12 mouse cellular contexts compared by ENCODE assay signal in genomic region chr4:12334832-12335587, GRCm38 (mm10).
DNase-seq lines count a peak whose midpoint lies in the region; ATAC-seq and TF ChIP-seq lines count a peak whose summit lies in the region.
"Had no signal": no experiment of that assay in that cellular context is flagged by ENCODE, and none has a peak within 500 bp of the region (broad histone marks: within the 10 kb centered on the region; RNA-seq: fewer than 3 reads in every experiment).

No protein-coding gene starts in this region.

- no peak for DNase-seq in lung, embryonic 14.5 days
- no peak for DNase-seq in lung, adult 18-20 months
- DNase-seq in thymus, postnatal 36 days: no peak
- no peak for DNase-seq in urinary bladder, postnatal 14 days (ENCODE audit: low spot score)
- DNase-seq: cerebellum, postnatal 36 days; gastrocnemius, postnatal 14 days; kidney, adult 2 months; thymus, postnatal 25 days had no signal

- H3K4me1 ChIP-seq in lung, embryonic 14.5 days (ENCODE audit: insufficient read depth): no peaks in the 10 kb centered on the region
- peaks cover 15% of the 10 kb centered on the region for H3K4me1 ChIP-seq in hindbrain, embryonic 15.5 days (replicated peaks)
- H3K4me1 ChIP-seq in neural tube, embryonic 13.5 days (replicated peaks): peaks cover 21% of the 10 kb centered on the region

- no peak overlapping the region for H3K27ac ChIP-seq in lung, embryonic 14.5 days (ENCODE audit: low read depth)
- H3K27ac ChIP-seq in hindbrain, embryonic 15.5 days (replicated peaks): peak overlapping the region; percentile 52
- peak overlapping the region; percentile 81 for H3K27ac ChIP-seq in neural tube, embryonic 13.5 days (replicated peaks)

- peak; percentile 21; the same call in 1 of the 2 replicates for ATAC-seq in lung, embryonic 14.5 days (ENCODE audit: insufficient read depth)
- peak; percentile 79 for ATAC-seq in frontal cortex, adult (ENCODE audit: low TSS enrichment)
- ATAC-seq in hindbrain, embryonic 15.5 days (ENCODE audit: low FRiP score, low read depth): peak; percentile 85
- peak; percentile 52 for ATAC-seq in neural tube, embryonic 13.5 days (ENCODE audit: low read depth)
- ATAC-seq: Patski had no signal

- H3K27me3 ChIP-seq in lung, embryonic 14.5 days (ENCODE audit: insufficient read depth, low read length): no peaks in the 10 kb centered on the region
- no peaks in the 10 kb centered on the region for H3K27me3 ChIP-seq in hindbrain, embryonic 15.5 days
- H3K27me3 ChIP-seq in neural tube, embryonic 13.5 days: no peaks in the 10 kb centered on the region
- H3K27me3 ChIP-seq: Patski had no signal

- no peak overlapping the region for H3K9ac ChIP-seq in lung, embryonic 14.5 days
- no peak overlapping the region for H3K9ac ChIP-seq in hindbrain, embryonic 15.5 days
- H3K9ac ChIP-seq in neural tube, embryonic 13.5 days: no peak overlapping the region

- peak overlapping the region; percentile 27; the same call in 1 of the 2 replicates for H3K4me2 ChIP-seq in lung, embryonic 14.5 days
- H3K4me2 ChIP-seq in hindbrain, embryonic 15.5 days: peak overlapping the region; percentile 35
- peak overlapping the region; percentile 14 for H3K4me2 ChIP-seq in neural tube, embryonic 13.5 days

- WGBS in lung, embryonic 14.5 days: 60% methylated on average over 7 of the region's 7 CpGs
- WGBS in hindbrain, embryonic 15.5 days: 48% methylated on average over 7 of the region's 7 CpGs
- 54% methylated on average over 7 of the region's 7 CpGs for WGBS in neural tube, embryonic 13.5 days

- H3K36me3 ChIP-seq in lung, embryonic 14.5 days (ENCODE audit: insufficient read depth): no peaks in the 10 kb centered on the region
- no peaks in the 10 kb centered on the region for H3K36me3 ChIP-seq in hindbrain, embryonic 15.5 days
- H3K36me3 ChIP-seq in neural tube, embryonic 13.5 days: no peaks in the 10 kb centered on the region

- H3K9me3 ChIP-seq in lung, embryonic 14.5 days (ENCODE audit: low read depth, low read length): no peaks in the 10 kb centered on the region
- H3K9me3 ChIP-seq in hindbrain, embryonic 15.5 days: no peaks in the 10 kb centered on the region
- no peaks in the 10 kb centered on the region for H3K9me3 ChIP-seq in neural tube, embryonic 13.5 days

- no peak for TF ChIP-seq CTCF in lung, embryonic 14.5 days (IDR thresholded peaks at IDR 0.05; ENCODE audit: low read depth)

- H3K4me3 ChIP-seq in lung, embryonic 14.5 days (ENCODE audit: low read depth, low read length): no peak overlapping the region
- no peak overlapping the region for H3K4me3 ChIP-seq in hindbrain, embryonic 15.5 days
- no peak overlapping the region for H3K4me3 ChIP-seq in neural tube, embryonic 13.5 days

Comparison
In these comparisons a context has a peak if more than half of its experiments do, and no peak if none do; other contexts are left out.
1. ATAC-seq: peak in every context shown above with its lines; median percentile 85 in hindbrain, embryonic 15.5 days; 79 in frontal cortex, adult; 52 in neural tube, embryonic 13.5 days; 21 in lung, embryonic 14.5 days.